In genomic region chr2:174299091-174299770, GRCm38 (mm10) we compare ENCODE assay signal across 9 mouse cellular contexts. TPM values are rescaled to one million over a fixed set of nuclear protein-coding genes. Genes with fewer than 3 reads are reported as not detected.
DNase-seq lines count a peak whose midpoint lies in the region; ATAC-seq and TF ChIP-seq lines count a peak whose summit lies in the region.
"Had no signal": no experiment of that assay in that cellular context is flagged by ENCODE, and none has a peak within 500 bp of the region (broad histone marks: within the 10 kb centered on the region; RNA-seq: fewer than 3 reads in every experiment).

No protein-coding gene starts in this region.

- no peak for TF ChIP-seq CTCF in hindbrain, postnatal 0 days (IDR thresholded peaks at IDR 0.05; ENCODE audit: low read depth)

- no peak for DNase-seq in kidney, postnatal 25 days
- DNase-seq in hindbrain, postnatal 0 days (ENCODE audit: low spot score): no peak
- DNase-seq in c-Kit-positive CD71-positive TER-119-positive erythroid progenitor cells, embryonic 14.5 days (ENCODE audit: low spot score): no peak
- no peak for DNase-seq in layer of hippocampus, adult 11-12 months (ENCODE audit: low spot score)
- no peak for DNase-seq in Muller cell, postnatal 12 days (ENCODE audit: inconsistent ontology term)

- no peak overlapping the region for H3K27ac ChIP-seq in kidney, embryonic 14.5 days (ENCODE audit: low read depth, low read length)
- no peak overlapping the region for H3K27ac ChIP-seq in embryonic facial prominence, embryonic 13.5 days
- H3K27ac ChIP-seq in hindbrain, postnatal 0 days: no peak overlapping the region
- no peak overlapping the region for H3K27ac ChIP-seq in midbrain, embryonic 15.5 days
- H3K27ac ChIP-seq: heart, adult 2 months had no signal

- ATAC-seq in kidney, embryonic 14.5 days (ENCODE audit: low FRiP score, low TSS enrichment): no peak
- ATAC-seq in embryonic facial prominence, embryonic 13.5 days (ENCODE audit: insufficient number of reproducible peaks, insufficient read depth, low FRiP score, low TSS enrichment, low read depth): no peak
- no peak for ATAC-seq in hindbrain, postnatal 0 days
- no peak for ATAC-seq in midbrain, embryonic 15.5 days (replicated peaks)

- peak overlapping the region; percentile 53 for H3K4me2 ChIP-seq in kidney, embryonic 14.5 days (replicated peaks; ENCODE audit: low read depth, low read length)
- H3K4me2 ChIP-seq in embryonic facial prominence, embryonic 13.5 days: peak overlapping the region; percentile 62
- H3K4me2 ChIP-seq in hindbrain, postnatal 0 days (ENCODE audit: low read depth, low read length): peak overlapping the region; percentile 57
- H3K4me2 ChIP-seq in midbrain, embryonic 15.5 days: peak overlapping the region; percentile 46

- H3K4me3 ChIP-seq in kidney, embryonic 14.5 days (ENCODE audit: low read length): peak overlapping the region; percentile 37
- H3K4me3 ChIP-seq in embryonic facial prominence, embryonic 13.5 days: peak overlapping the region; percentile 39
- H3K4me3 ChIP-seq in hindbrain, postnatal 0 days (ENCODE audit: low read length): peak overlapping the region; percentile 30
- peak overlapping the region; percentile 26 for H3K4me3 ChIP-seq in midbrain, embryonic 15.5 days
- H3K4me3 ChIP-seq: heart, adult 2 months had no signal

- peaks cover 65% of the 10 kb centered on the region for H3K9me3 ChIP-seq in kidney, embryonic 14.5 days (ENCODE audit: control insufficient read depth, low read length)
- H3K9me3 ChIP-seq in embryonic facial prominence, embryonic 13.5 days: peaks cover 64% of the 10 kb centered on the region
- H3K9me3 ChIP-seq in hindbrain, postnatal 0 days (ENCODE audit: low read length): peaks cover 6% of the 10 kb centered on the region; the same call in 1 of the 2 replicates
- H3K9me3 ChIP-seq in midbrain, embryonic 15.5 days: peaks cover 29% of the 10 kb centered on the region

- 50% methylated on average over 48 of the region's 48 CpGs for WGBS in kidney, embryonic 14.5 days
- 49% methylated on average over 48 of the region's 48 CpGs for WGBS in embryonic facial prominence, embryonic 13.5 days
- WGBS in hindbrain, postnatal 0 days: 50% methylated on average over 46 of the region's 48 CpGs
- 55% methylated on average over 48 of the region's 48 CpGs for WGBS in midbrain, embryonic 15.5 days

- no peaks in the 10 kb centered on the region for H3K4me1 ChIP-seq in kidney, embryonic 14.5 days (ENCODE audit: control insufficient read depth, insufficient read depth, low read length)
- peaks cover 17% of the 10 kb centered on the region for H3K4me1 ChIP-seq in embryonic facial prominence, embryonic 13.5 days
- H3K4me1 ChIP-seq in hindbrain, postnatal 0 days (ENCODE audit: insufficient read depth, low read length): no peaks in the 10 kb centered on the region
- H3K4me1 ChIP-seq in midbrain, embryonic 15.5 days: peaks cover 41% of the 10 kb centered on the region

- H3K36me3 ChIP-seq in kidney, embryonic 14.5 days (ENCODE audit: control insufficient read depth, insufficient read depth, low read length): no peaks in the 10 kb centered on the region
- peaks cover 8% of the 10 kb centered on the region for H3K36me3 ChIP-seq in embryonic facial prominence, embryonic 13.5 days
- no peaks in the 10 kb centered on the region for H3K36me3 ChIP-seq in hindbrain, postnatal 0 days (ENCODE audit: insufficient read depth, low read length)
- no peaks in the 10 kb centered on the region for H3K36me3 ChIP-seq in midbrain, embryonic 15.5 days (replicated peaks)

- no peak overlapping the region for H3K9ac ChIP-seq in kidney, embryonic 14.5 days (ENCODE audit: low read depth, low read length)
- 0 out of 2 replicates have a peak overlapping the region, but pooled peaks have one; percentile 51 for H3K9ac ChIP-seq in embryonic facial prominence, embryonic 13.5 days
- H3K9ac ChIP-seq in hindbrain, postnatal 0 days (replicated peaks; ENCODE audit: low read length): no peak overlapping the region
- no peak overlapping the region for H3K9ac ChIP-seq in midbrain, embryonic 15.5 days

- peaks cover 29% of the 10 kb centered on the region for H3K27me3 ChIP-seq in kidney, embryonic 14.5 days (ENCODE audit: control insufficient read depth, insufficient read depth, low read length)
- H3K27me3 ChIP-seq in embryonic facial prominence, embryonic 13.5 days: peaks cover 49% of the 10 kb centered on the region
- peaks cover 17% of the 10 kb centered on the region for H3K27me3 ChIP-seq in hindbrain, postnatal 0 days (ENCODE audit: insufficient read depth, low read length)
- H3K27me3 ChIP-seq in midbrain, embryonic 15.5 days (replicated peaks): peaks cover 28% of the 10 kb centered on the region

RNA-seq across cellular contexts. Expression of gene Gnas, which starts 15.1 kb away (rescaled TPM):
- polyA plus RNA-seq in kidney, embryonic 14.5 days (2014; fragmentation: Nextera tagmentation; extraction: Ambion mirVana): 1,459 and 1,592 TPM in 2 replicates
- polyA plus RNA-seq in embryonic facial prominence, embryonic 13.5 days (2015; fragmentation: Nextera tagmentation; extraction: Ambion mirVana): 1,664 and 1,723 TPM in 2 replicates
- total RNA-seq in hindbrain, postnatal 0 days (2014; rRNA removed): 1,738 and 1,782 TPM in 2 replicates
- 1,873 and 1,902 TPM in 2 replicates for polyA plus RNA-seq in hindbrain, postnatal 0 days (2015; fragmentation: Nextera tagmentation; extraction: Ambion mirVana)
- 1,362 and 1,368 TPM in 2 replicates for polyA plus RNA-seq in midbrain, embryonic 15.5 days (2015; fragmentation: Nextera tagmentation; extraction: Ambion mirVana)

RNA-seq across cellular contexts. Expression of gene Gm20721, which starts 47.3 kb away (rescaled TPM):
- 10.1 and 15.0 TPM in 2 replicates for polyA plus RNA-seq in kidney, embryonic 14.5 days (2014; fragmentation: Nextera tagmentation; extraction: Ambion mirVana)
- polyA plus RNA-seq in embryonic facial prominence, embryonic 13.5 days (2015; fragmentation: Nextera tagmentation; extraction: Ambion mirVana): 17.1 and 20.3 TPM in 2 replicates
- total RNA-seq in hindbrain, postnatal 0 days (2014; rRNA removed): not detected in 2 replicates
- 13.4 and 19.4 TPM in 2 replicates for polyA plus RNA-seq in hindbrain, postnatal 0 days (2015; fragmentation: Nextera tagmentation; extraction: Ambion mirVana)
- 8.2 and 16.1 TPM in 2 replicates for polyA plus RNA-seq in midbrain, embryonic 15.5 days (2015; fragmentation: Nextera tagmentation; extraction: Ambion mirVana)
- polyA plus RNA-seq: heart, adult 2 months had no signal
